Mouse (Mus musculus) lung, adult 2 months (tissue): Measurements from ENCODE around the gene Gm8300. TPM values are rescaled to one million over a fixed set of nuclear protein-coding genes. Genes with fewer than 3 reads are reported as not detected.
"Not testable (repeated sequence)": the region's sequence is repeated elsewhere in the genome, so short reads cannot be mapped to it uniquely, and the experiment has no call there.

Experiments used
- DNase-seq: peaks from one replicate; pipeline ENCODE4 v3.0.0; 2022
- H3K4me1 ChIP-seq: fragments of 200-500 bp; 2 replicates; pipeline ENCODE4 v1.6.1; 2011; ENCODE audit warnings: low read length; ENCODE audit not compliant: control insufficient read depth, insufficient read depth
- H3K4me3 ChIP-seq: fragments of 200-500 bp; replicated peaks from 2 replicates; pipeline ENCODE3; 2011; ENCODE audit warnings: low read depth, mild to moderate bottlenecking, control low read depth, low read length; ENCODE audit errors: extremely low read depth
- CTCF ChIP-seq: fragments of 200-500 bp; IDR thresholded peaks from 2 replicates; pipeline ENCODE4 v1.5.1; 2011; ENCODE audit warnings: mild to moderate bottlenecking, low read length, control low read depth; ENCODE audit not compliant: insufficient read depth
- POLR2A ChIP-seq: fragments of 200-500 bp; IDR thresholded peaks from 2 replicates; pipeline ENCODE4 v1.6.1; 2011; ENCODE audit warnings: low read depth, mild to moderate bottlenecking, control low read depth, low read length, borderline replicate concordance; ENCODE audit errors: extremely low read depth
- WGBS: fragments of 180-500 bp; shearing (Covaris S2); methylation state at CpG from one replicate; pipeline ENCODE4 v1.1.7; 2018; 5-methylcytosine and 5-hydroxymethylcytosine counted together
- polyA plus RNA-seq: library from polyadenylated mRNA; depleted of rRNA; stranded (reverse); fragments of >200 nt; gene quantifications from 2 replicates; pipeline ENCODE4 v1.2.3, GENCODE M21; 2012; rRNA removed

The Gm8300 gene
- polyA plus RNA-seq, 1 experiment, result not detected

GRCm38 (mm10) chr12:87543927-87544326 lies 29.8 kb downstream of the Gm8300 start:
- no peak overlapping the region for H3K4me3 ChIP-seq
- DNase-seq, result no peak
- no peaks in the 10 kb centered on the region for H3K4me1 ChIP-seq
- no peak for TF ChIP-seq CTCF
- no peak for TF ChIP-seq POLR2A
- 80% methylated on average over 3 of the region's 3 CpGs for WGBS

DNA sequence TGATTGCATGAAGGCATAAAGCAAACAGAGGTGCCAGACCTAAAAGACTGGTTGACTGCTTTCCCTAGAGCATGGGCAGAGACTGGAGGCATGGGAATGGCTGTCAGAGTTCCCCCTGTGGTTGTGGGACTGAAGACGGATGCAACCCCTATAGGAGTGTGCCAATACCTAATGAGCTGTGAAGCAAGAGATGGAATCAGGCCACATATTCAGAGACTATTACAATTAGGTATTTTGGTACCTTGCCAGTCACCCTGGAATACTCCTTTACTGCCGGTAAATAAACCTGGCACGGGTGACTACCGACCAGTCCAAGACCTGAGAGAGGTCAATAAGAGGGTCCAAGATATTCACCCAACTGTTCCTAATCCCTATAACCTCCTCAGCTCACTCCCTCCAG lies 36.5 kb downstream of the Gm8300 start:
- not testable (repeated sequence) for DNase-seq, H3K4me1 ChIP-seq, H3K4me3 ChIP-seq
- WGBS, result 83% methylated on average over 4 of the region's 4 CpGs

Other genes starting within 250 kb of the Gm8300 start
- 17.1 and 23.3 TPM in 2 replicates for gene Vipas39, start 248.1 kb upstream of the Gm8300 start, polyA plus RNA-seq
- gene Ahsa1, start 247.8 kb upstream of the Gm8300 start, polyA plus RNA-seq, result 46.6 and 53.5 TPM in 2 replicates
- gene Ism2, start 214.6 kb upstream of the Gm8300 start, polyA plus RNA-seq, result 0.38 and 0.56 TPM in 2 replicates
- gene Sptlc2, start 126.0 kb upstream of the Gm8300 start, polyA plus RNA-seq, result 18.6 and 35.0 TPM in 2 replicates
- gene Slirp, start 70.4 kb upstream of the Gm8300 start, polyA plus RNA-seq, result 8.4 and 11.3 TPM in 2 replicates
- 10.2 and 10.8 TPM in 2 replicates for gene Alkbh1, start 70.3 kb upstream of the Gm8300 start, polyA plus RNA-seq
- 7.0 and 11.0 TPM in 2 replicates for gene Snw1, start 42.0 kb upstream of the Gm8300 start, polyA plus RNA-seq
- gene Gm5788, start 19.6 kb upstream of the Gm8300 start, polyA plus RNA-seq, result not detected in 2 replicates
- not detected in 2 replicates for gene Oog1, start 88.4 kb downstream of the Gm8300 start, polyA plus RNA-seq
- not detected in 2 replicates for gene Gm4027, start 104.6 kb downstream of the Gm8300 start, polyA plus RNA-seq
- gene Gm16381, start 130.3 kb downstream of the Gm8300 start, polyA plus RNA-seq, result not detected in 2 replicates